Mouse (Mus musculus) Muller cell, postnatal 12 days (primary cell): Measurements from ENCODE around the gene Trim54.

Source experiments
- DNase-seq: peaks from one replicate; pipeline ENCODE4 v3.0.0-alpha.2; 2015; ENCODE audit errors: inconsistent ontology term

Trim54 gene

GRCm38 (mm10) chr5:31116354-31116753 is at the start of gene Trim54:
Trim54 (plus strand) TSS chr5:31116712.
- no peak for DNase-seq

GRCm38 (mm10) chr5:31069810-31070209 is 46.7 kb upstream of the Trim54 start:
- no peak for DNase-seq

GRCm38 (mm10) chr5:31071059-31071458 is 45.5 kb upstream of the Trim54 start:
- no peak for DNase-seq

- DNase-seq = no peak
Observed at GRCm38 (mm10) chr5:31071821-31072220, 44.7 kb upstream of the Trim54 start.

- DNase-seq = no peak
Observed at GRCm38 (mm10) chr5:31073176-31073575, 43.3 kb upstream of the Trim54 start.

- DNase-seq = no peak
Observed at GRCm38 (mm10) chr5:31076346-31076745, 40.2 kb upstream of the Trim54 start.

- DNase-seq = no peak
Observed at GRCm38 (mm10) chr5:31080059-31080794, 36.3 kb upstream of the Trim54 start.

GRCm38 (mm10) chr5:31080795-31081164 is 35.7 kb upstream of the Trim54 start:
- DNase-seq = no peak

GRCm38 (mm10) chr5:31081386-31081785 is 35.1 kb upstream of the Trim54 start:
- no peak for DNase-seq

- no peak for DNase-seq
Observed at GRCm38 (mm10) chr5:31082355-31082754, 34.2 kb upstream of the Trim54 start.

GRCm38 (mm10) chr5:31082935-31083625 is 33.4 kb upstream of the Trim54 start:
- DNase-seq = no peak

- no peak for DNase-seq
Observed at GRCm38 (mm10) chr5:31083949-31084348, 32.6 kb upstream of the Trim54 start.

GRCm38 (mm10) chr5:31086606-31087005 is 29.9 kb upstream of the Trim54 start:
- DNase-seq = no peak

GRCm38 (mm10) chr5:31087131-31087530 is 29.4 kb upstream of the Trim54 start:
- no peak for DNase-seq

GRCm38 (mm10) chr5:31092231-31092975 is 24.1 kb upstream of the Trim54 start:
- DNase-seq = no peak

- DNase-seq = peak; percentile 70
Observed at GRCm38 (mm10) chr5:31093151-31094041, 23.1 kb upstream of the Trim54 start.

GRCm38 (mm10) chr5:31094100-31094798 is 22.3 kb upstream of the Trim54 start:
- DNase-seq = no peak

- DNase-seq = peak; percentile 83
Observed at GRCm38 (mm10) chr5:31094799-31095691, 21.5 kb upstream of the Trim54 start.

- DNase-seq = no peak
Observed at GRCm38 (mm10) chr5:31095711-31096480, 20.6 kb upstream of the Trim54 start.
